Mouse (Mus musculus): ENCODE results near the gene Fasn.

DNA sequence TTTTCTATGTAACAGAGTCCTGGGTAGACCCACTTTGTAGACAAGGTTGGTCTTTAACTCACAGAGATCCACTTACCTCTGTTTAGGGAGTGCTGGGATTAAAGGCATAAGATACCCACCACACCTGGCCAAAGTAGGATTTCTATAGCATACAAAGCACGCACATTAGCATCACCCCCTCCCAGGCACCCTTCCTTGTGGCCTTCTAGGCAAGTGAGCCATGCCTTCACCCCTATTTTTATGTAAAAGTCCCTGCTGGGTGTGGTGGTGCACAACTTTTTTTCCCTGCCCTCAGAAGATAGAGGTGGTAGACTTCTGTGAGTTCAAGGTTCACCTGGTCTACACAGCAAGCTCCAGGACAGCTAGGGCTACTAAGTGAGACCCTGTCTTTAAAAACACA lies 44.5 kb downstream of the Fasn start:
- TF ChIP-seq CTCF (IDR thresholded peaks at IDR 0.05; ENCODE audit: borderline replicate concordance, insufficient read depth, low read length) (no peak), POLR2A (IDR thresholded peaks at IDR 0.05; ENCODE audit: low read depth, low read length) (no peak)

Measured in embryonic fibroblast, embryonic 13.5 days (primary cell).